Mouse (Mus musculus) hindbrain, embryonic 12.5 days (tissue): ENCODE data around the gene Hnrnph1. TPM values are rescaled to one million over a fixed set of nuclear protein-coding genes. Genes with fewer than 3 reads are reported as not detected.

ENCODE experiments used
- ATAC-seq: fragments of 200-750 bp; cut with Nextera tagmentation; 2 replicates; pipeline ENCODE4 v1.8.0; 2017; ENCODE audit warnings: moderate TSS enrichment; ENCODE audit not compliant: low FRiP score
- H3K27ac ChIP-seq: fragments of 300-500 bp; sonication (generic); 2 replicates; pipeline ENCODE4 v1.5.1; 2016; ENCODE audit warnings: mild to moderate bottlenecking
- H3K27me3 ChIP-seq: fragments of 300-500 bp; sonication (generic); 2 replicates; pipeline ENCODE4 v1.6.1; 2016; ENCODE audit warnings: mild to moderate bottlenecking
- H3K36me3 ChIP-seq: fragments of 300-500 bp; sonication (generic); 2 replicates; pipeline ENCODE4 v1.6.1; 2016; ENCODE audit warnings: mild to moderate bottlenecking
- H3K4me1 ChIP-seq: fragments of 300-500 bp; sonication (generic); 2 replicates; pipeline ENCODE4 v1.6.1; 2016
- H3K4me2 ChIP-seq: fragments of 300-500 bp; sonication (generic); replicated peaks from 2 replicates; pipeline ENCODE4 v1.6.1; 2016; ENCODE audit warnings: mild to moderate bottlenecking
- H3K4me3 ChIP-seq: fragments of 300-500 bp; sonication (generic); 2 replicates; pipeline ENCODE4 v1.5.1; 2016; ENCODE audit warnings: mild to moderate bottlenecking
- H3K9ac ChIP-seq: fragments of 300-500 bp; sonication (generic); 2 replicates; pipeline ENCODE4 v1.6.1; 2016; ENCODE audit warnings: mild to moderate bottlenecking, moderate library complexity
- H3K9me3 ChIP-seq: fragments of 300-500 bp; sonication (generic); replicated peaks from 2 replicates; pipeline ENCODE4 v1.6.1; 2016; ENCODE audit warnings: mild to moderate bottlenecking
- WGBS: fragments of 180-500 bp; shearing (Covaris S2); methylation state at CpG from one replicate; pipeline ENCODE4 v1.1.7; 2016; 5-methylcytosine and 5-hydroxymethylcytosine counted together
- polyA plus RNA-seq: library from polyadenylated mRNA; unstranded; fragments of >200 nt; fragmentation: Nextera tagmentation; extraction: Ambion mirVana; gene quantifications from 2 replicates; pipeline ENCODE4 v1.2.1, GENCODE M21; 2016

Hnrnph1 gene
- 623 and 641 TPM in 2 replicates for polyA plus RNA-seq

- Histone ChIP-seq H3K4me3 (peak within 1 kb of the TSS; percentile 79), H3K9me3 (no peaks in the 10 kb centered on the region), H3K4me1 (peaks cover 20% of the 10 kb centered on the region), H3K4me2 (peak within 1 kb of the TSS; percentile 63), H3K27me3 (no peaks in the 10 kb centered on the region; the same call in 1 of the 2 replicates), H3K27ac (peak within 1 kb of the TSS; percentile 99), H3K9ac (peak within 1 kb of the TSS; percentile 95), H3K36me3 (peaks cover 12% of the 10 kb centered on the region)
- ATAC-seq: peak; percentile 92
- under 1% methylated on average over 76 of the region's 76 CpGs for WGBS
Observed at GRCm38 (mm10) chr11:50376911-50377891, at the start of gene Hnrnph1. Hnrnph1 (plus strand) TSS chr11:50376990.

DNA sequence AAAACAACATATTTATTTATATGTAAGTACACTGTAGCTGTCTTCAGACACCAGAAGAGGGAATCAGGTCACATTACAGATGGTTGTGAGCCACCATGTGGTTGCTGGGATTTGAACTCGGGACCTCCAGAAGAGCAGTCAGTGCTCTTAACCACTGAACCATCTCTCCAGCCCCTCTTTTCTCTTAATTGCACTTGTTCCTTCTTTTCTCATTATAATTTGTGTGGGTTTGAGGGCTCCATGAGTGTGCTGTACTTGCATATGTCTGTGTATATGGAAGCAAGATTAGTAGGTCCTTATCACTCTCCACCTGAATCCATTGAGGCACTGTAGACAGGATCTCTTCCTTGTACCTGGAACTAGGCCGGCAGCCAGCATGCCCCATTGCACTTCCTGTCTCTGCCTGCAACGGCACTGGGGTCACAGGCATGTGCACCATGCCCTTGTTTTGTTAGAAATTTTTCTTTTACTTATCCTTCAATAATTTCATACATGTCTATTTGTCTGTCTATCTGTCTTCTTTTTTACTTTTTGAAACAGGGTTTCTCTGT lies 48.6 kb upstream of the Hnrnph1 start:
- no peak for ATAC-seq
- Histone ChIP-seq H3K4me3 (no peak overlapping the region), H3K9ac (no peak overlapping the region), H3K4me2 (no peak overlapping the region), H3K4me1 (peaks cover 16% of the 10 kb centered on the region), H3K36me3 (no peaks in the 10 kb centered on the region), H3K27ac (no peak overlapping the region), H3K27me3 (no peaks in the 10 kb centered on the region), H3K9me3 (no peaks in the 10 kb centered on the region)
- WGBS: 97% methylated on average over 3 of the region's 3 CpGs

- no peak overlapping the region for H3K9ac ChIP-seq
- no peak overlapping the region for H3K4me3 ChIP-seq
- no peaks in the 10 kb centered on the region for H3K9me3 ChIP-seq
- 94% methylated on average over 1 of the region's 1 CpGs for WGBS
- H3K4me2 ChIP-seq: no peak overlapping the region
- H3K27me3 ChIP-seq: no peaks in the 10 kb centered on the region
- no peaks in the 10 kb centered on the region for H3K36me3 ChIP-seq
- no peak overlapping the region for H3K27ac ChIP-seq
- H3K4me1 ChIP-seq: peaks cover 8% of the 10 kb centered on the region
- no peak for ATAC-seq
Observed at GRCm38 (mm10) chr11:50329378-50329777, 47.4 kb upstream of the Hnrnph1 start.

GRCm38 (mm10) chr11:50333181-50333580 lies 43.6 kb upstream of the Hnrnph1 start:
- Histone ChIP-seq H3K9me3 (no peaks in the 10 kb centered on the region), H3K27me3 (no peaks in the 10 kb centered on the region), H3K4me1 (no peaks in the 10 kb centered on the region), H3K4me3 (no peak overlapping the region), H3K9ac (no peak overlapping the region), H3K27ac (no peak overlapping the region), H3K36me3 (no peaks in the 10 kb centered on the region), H3K4me2 (no peak overlapping the region)
- no peak for ATAC-seq
- WGBS: 89% methylated on average over 3 of the region's 3 CpGs

- H3K9me3 ChIP-seq: no peaks in the 10 kb centered on the region
- no peak for ATAC-seq
- no peak overlapping the region for H3K4me2 ChIP-seq
- H3K27ac ChIP-seq: no peak overlapping the region
- H3K27me3 ChIP-seq: no peaks in the 10 kb centered on the region
- WGBS: 64% methylated on average over 1 of the region's 1 CpGs
- H3K4me3 ChIP-seq: no peak overlapping the region
- H3K9ac ChIP-seq: no peak overlapping the region
- H3K36me3 ChIP-seq: no peaks in the 10 kb centered on the region
- no peaks in the 10 kb centered on the region for H3K4me1 ChIP-seq
Observed at GRCm38 (mm10) chr11:50336126-50336525, 40.7 kb upstream of the Hnrnph1 start.

- WGBS: 72% methylated on average over 4 of the region's 4 CpGs
- Histone ChIP-seq H3K4me2 (no peak overlapping the region), H3K4me3 (no peak overlapping the region), H3K27ac (no peak overlapping the region), H3K9ac (no peak overlapping the region), H3K27me3 (no peaks in the 10 kb centered on the region), H3K9me3 (no peaks in the 10 kb centered on the region), H3K36me3 (no peaks in the 10 kb centered on the region), H3K4me1 (no peaks in the 10 kb centered on the region)
- no peak for ATAC-seq
Observed at GRCm38 (mm10) chr11:50336891-50337290, 39.9 kb upstream of the Hnrnph1 start.

- Histone ChIP-seq H3K9me3 (no peaks in the 10 kb centered on the region), H3K4me3 (no peak overlapping the region), H3K4me1 (no peaks in the 10 kb centered on the region), H3K4me2 (no peak overlapping the region), H3K27me3 (no peaks in the 10 kb centered on the region), H3K27ac (no peak overlapping the region), H3K36me3 (no peaks in the 10 kb centered on the region), H3K9ac (no peak overlapping the region)
- 84% methylated on average over 4 of the region's 4 CpGs for WGBS
- no peak for ATAC-seq
Observed at GRCm38 (mm10) chr11:50345486-50345885, 31.3 kb upstream of the Hnrnph1 start.

DNA sequence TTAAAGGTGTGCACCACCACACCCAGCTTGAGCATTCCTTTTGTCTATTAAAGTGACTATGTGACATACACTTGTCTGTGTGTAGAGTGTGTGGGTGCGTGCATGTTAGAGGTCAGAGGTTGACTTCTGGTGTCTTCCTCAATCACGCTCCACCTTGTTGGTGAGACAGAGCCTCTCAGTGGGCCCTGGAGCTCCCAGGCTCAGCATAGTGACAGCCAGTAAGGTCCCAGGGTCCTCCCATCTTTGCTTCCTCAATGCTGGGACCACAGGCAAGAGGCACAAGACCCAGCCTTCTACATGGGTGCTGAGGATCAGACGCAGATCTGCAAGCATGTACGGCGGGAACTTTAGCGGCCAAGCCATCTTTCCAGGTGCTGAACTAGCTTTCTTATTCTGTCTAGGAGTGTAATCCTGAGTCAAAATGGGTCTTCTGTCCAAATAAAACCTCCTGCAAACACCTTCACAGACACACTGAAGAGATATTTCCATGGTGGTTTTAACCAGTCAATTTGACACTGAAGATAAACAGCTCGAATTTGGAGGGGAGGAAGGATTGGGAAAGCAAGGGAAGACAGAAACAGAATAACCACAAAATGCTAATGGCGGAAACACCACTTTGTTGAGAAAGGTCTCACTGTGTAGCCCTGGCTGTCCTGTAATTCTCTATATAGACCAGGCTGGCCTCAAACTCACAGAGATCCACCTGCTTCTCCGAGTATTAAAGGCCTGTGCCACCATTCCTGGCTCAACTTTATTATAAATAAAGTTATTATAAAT lies 30.3 kb upstream of the Hnrnph1 start:
- no peak overlapping the region for H3K4me3 ChIP-seq
- no peak overlapping the region for H3K27ac ChIP-seq
- H3K27me3 ChIP-seq: no peaks in the 10 kb centered on the region
- no peaks in the 10 kb centered on the region for H3K4me1 ChIP-seq
- WGBS: 87% methylated on average over 9 of the region's 9 CpGs
- H3K36me3 ChIP-seq: no peaks in the 10 kb centered on the region
- H3K9me3 ChIP-seq: no peaks in the 10 kb centered on the region
- no peak overlapping the region for H3K9ac ChIP-seq
- no peak overlapping the region for H3K4me2 ChIP-seq
- no peak for ATAC-seq

- H3K4me3 ChIP-seq: no peak overlapping the region
- WGBS: 90% methylated on average over 2 of the region's 2 CpGs
- H3K4me2 ChIP-seq: no peak overlapping the region
- ATAC-seq: no peak
- H3K9ac ChIP-seq: no peak overlapping the region
- no peaks in the 10 kb centered on the region for H3K4me1 ChIP-seq
- no peak overlapping the region for H3K27ac ChIP-seq
- no peaks in the 10 kb centered on the region for H3K27me3 ChIP-seq
- H3K9me3 ChIP-seq: no peaks in the 10 kb centered on the region
- no peaks in the 10 kb centered on the region for H3K36me3 ChIP-seq
Observed at GRCm38 (mm10) chr11:50352177-50352576, 24.6 kb upstream of the Hnrnph1 start.

DNA sequence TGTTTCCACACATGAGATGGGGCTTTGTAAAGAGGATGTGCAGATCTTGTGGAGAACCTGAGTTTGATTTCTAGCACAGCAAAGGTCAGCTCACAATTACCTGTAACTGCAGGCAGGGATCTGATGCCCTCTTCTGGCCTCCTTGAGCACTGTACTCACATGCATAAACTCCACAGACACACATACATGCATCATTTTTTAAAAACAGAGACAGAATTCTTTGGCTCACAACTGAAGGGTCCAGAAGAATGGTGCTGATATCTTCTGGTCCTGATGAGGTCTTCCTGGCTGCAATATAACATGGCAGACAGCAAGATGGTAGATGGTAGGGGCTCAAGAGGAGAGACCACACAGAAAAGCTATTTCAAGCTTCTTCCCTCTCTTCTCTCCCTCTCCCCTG lies 22.6 kb upstream of the Hnrnph1 start, which contains the start of gene Cby3:
Gene Cby3 (plus strand): TSS at position 301 of the 400 bp plus-strand sequence.
- H3K27me3 ChIP-seq: peaks cover 18% of the 10 kb centered on the region
- no peak for ATAC-seq
- H3K9me3 ChIP-seq: no peaks in the 10 kb centered on the region
- no peak within 1 kb of the TSS for H3K27ac ChIP-seq
- no peak within 1 kb of the TSS for H3K4me2 ChIP-seq
- peaks cover 3% of the 10 kb centered on the region for H3K4me1 ChIP-seq
- H3K4me3 ChIP-seq: no peak within 1 kb of the TSS
- no peaks in the 10 kb centered on the region for H3K36me3 ChIP-seq
- H3K9ac ChIP-seq: no peak within 1 kb of the TSS

DNA sequence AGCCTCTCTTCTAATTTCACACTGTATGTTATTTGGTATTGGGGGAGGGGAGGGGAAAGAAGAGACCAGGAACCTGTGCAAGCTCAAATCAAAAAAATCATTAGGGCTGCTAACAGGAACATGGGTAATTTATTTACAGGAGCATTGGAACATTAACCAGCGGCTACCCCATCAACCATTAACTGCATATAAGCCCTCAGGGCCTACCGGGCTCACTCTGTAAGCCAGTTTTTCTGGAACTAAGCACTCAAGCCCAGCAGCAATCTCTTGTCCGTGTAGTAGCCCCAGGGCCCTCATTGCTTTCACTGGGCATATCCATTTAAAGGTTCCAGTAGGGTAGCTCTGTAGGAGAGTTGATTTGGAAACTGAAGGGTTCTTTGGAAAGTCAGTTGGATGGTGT lies 21.9 kb upstream of the Hnrnph1 start:
- Histone ChIP-seq H3K27me3 (peaks cover 23% of the 10 kb centered on the region), H3K4me2 (no peak overlapping the region), H3K36me3 (no peaks in the 10 kb centered on the region), H3K9ac (no peak overlapping the region), H3K4me3 (no peak overlapping the region), H3K27ac (no peak overlapping the region), H3K9me3 (no peaks in the 10 kb centered on the region), H3K4me1 (peaks cover 3% of the 10 kb centered on the region)
- WGBS: 61% methylated on average over 3 of the region's 3 CpGs
- no peak for ATAC-seq

DNA sequence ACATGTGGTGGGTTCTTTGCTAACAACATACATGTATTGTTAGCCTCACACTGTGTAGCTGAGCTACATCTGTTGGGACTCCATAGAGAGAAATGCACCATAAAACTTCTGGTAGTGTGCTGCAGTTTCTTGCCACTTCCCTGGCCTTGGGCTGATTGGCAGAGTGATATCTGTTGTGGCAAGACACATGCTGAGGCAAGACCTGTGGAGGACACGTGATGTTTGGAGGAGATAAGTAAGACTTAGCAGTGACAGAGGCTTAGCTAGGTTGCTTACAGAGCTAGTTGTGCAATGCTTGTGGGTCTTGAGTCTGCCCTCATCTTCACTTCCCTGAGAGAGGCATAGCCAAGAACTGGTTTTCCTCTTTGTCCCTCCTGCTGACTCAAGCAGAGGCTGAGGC lies 21.4 kb upstream of the Hnrnph1 start:
- ATAC-seq: no peak
- 86% methylated on average over 1 of the region's 1 CpGs for WGBS
- H3K4me3 ChIP-seq: no peak overlapping the region
- H3K4me1 ChIP-seq: peaks cover 3% of the 10 kb centered on the region
- H3K4me2 ChIP-seq: no peak overlapping the region
- peaks cover 24% of the 10 kb centered on the region for H3K27me3 ChIP-seq
- H3K9me3 ChIP-seq: no peaks in the 10 kb centered on the region
- no peaks in the 10 kb centered on the region for H3K36me3 ChIP-seq
- no peak overlapping the region for H3K9ac ChIP-seq
- H3K27ac ChIP-seq: no peak overlapping the region
